Mouse (Mus musculus): Measurements from ENCODE around the gene C1ql3. TPM values are rescaled to one million over a fixed set of nuclear protein-coding genes. Genes with fewer than 3 reads are reported as not detected.

Gene C1ql3
- total RNA-seq, 2 experiments from 2014 or later: not detected

DNA sequence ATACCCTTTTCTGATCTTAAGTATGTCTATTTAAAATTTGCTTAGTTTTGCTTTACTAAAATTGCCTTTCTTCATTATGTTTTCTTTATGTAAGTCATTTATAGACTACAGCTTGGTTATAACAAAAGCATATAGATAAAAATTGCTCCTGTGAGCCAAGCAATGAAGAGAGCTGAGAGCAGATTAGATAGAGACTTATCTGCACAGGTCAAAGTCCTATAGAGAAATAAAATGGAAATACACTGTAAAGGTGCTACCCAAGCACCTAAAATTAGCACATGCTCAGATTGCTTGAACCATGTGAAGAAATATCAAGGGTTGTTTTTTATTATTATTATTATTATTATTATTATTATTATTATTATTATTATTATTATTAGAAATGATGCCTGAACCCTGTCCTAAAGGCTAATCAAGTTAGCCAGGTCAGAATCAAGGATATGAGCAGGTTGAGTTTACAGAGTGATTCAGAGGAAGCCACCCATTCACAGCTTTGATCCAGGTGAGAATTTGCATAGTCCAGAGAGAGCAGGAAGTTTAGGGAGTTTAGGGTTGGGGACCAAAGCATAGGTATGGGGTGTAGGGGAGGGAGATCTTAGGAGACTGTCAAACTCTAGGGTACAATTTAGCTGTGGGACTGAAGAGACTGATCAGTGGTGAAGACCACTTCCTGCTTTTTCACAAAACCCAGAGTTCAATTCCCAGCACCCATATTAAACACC, 54.7 kb downstream of the C1ql3 start:
- ATAC-seq (ENCODE audit: poor library complexity, severe bottlenecking): no peak

Other genes starting within 250 kb of the C1ql3 start
- gene Pter, start 87.8 kb downstream of the C1ql3 start, total RNA-seq (2015): 1.4 and 2.1 TPM in 2 replicates
- 3.0 and 5.6 TPM in 2 replicates for gene Pter, start 87.8 kb downstream of the C1ql3 start, total RNA-seq (2017)

All from megakaryocyte, adult 5-6 weeks (primary cell).